Mouse (Mus musculus) thymus, adult 2 months (tissue): ENCODE data around the gene Tra2b.

Source experiments
- CTCF ChIP-seq: fragments of 200-500 bp; IDR thresholded peaks from 2 replicates; pipeline ENCODE4 v1.5.1; 2012; ENCODE audit warnings: mild to moderate bottlenecking, control low read depth, low read length, moderate library complexity, borderline replicate concordance; ENCODE audit not compliant: control insufficient read depth, poor library complexity, insufficient read depth; ENCODE audit errors: extremely low read depth
- POLR2A ChIP-seq: fragments of 200-500 bp; IDR thresholded peaks from 2 replicates; pipeline ENCODE4 v1.6.1; 2012; ENCODE audit warnings: mild to moderate bottlenecking, low read length, control low read depth, moderate library complexity; ENCODE audit not compliant: control insufficient read depth, poor library complexity, insufficient read depth; ENCODE audit errors: extremely low read depth

DNA sequence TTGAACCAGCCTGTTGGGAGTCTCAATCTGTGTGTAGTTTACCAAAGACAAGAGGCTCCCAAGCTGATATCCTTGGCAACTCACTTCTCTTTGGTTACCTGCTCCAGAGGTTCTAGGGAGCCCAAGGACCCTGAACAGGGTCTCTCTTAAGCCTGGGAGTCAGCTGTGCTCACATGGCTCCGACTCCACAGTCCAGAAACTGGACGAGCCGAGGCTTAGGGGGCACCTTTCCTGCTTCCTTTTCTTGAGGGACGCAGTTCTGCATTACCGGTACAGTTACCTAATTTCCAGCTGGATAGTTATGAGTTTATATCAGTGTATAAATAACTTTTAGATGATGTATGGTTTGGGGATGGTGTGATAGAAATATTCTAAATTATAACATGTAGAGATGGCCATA, 24.9 kb downstream of the Tra2b start:
- TF ChIP-seq CTCF: no peak
- TF ChIP-seq POLR2A: no peak
